Mouse (Mus musculus): ENCODE results near the gene Stard10. TPM values are rescaled to one million over a fixed set of nuclear protein-coding genes. Genes with fewer than 3 reads are reported as not detected.

The Stard10 gene
- polyA plus RNA-seq, 1 experiment from 2014 or later = 5.2 TPM

GRCm38 (mm10) chr7:101292086-101292485 lies 24.8 kb upstream of the Stard10 start:
- Histone ChIP-seq H3K9me3 (no peaks in the 10 kb centered on the region), H3K4me3 (no peak overlapping the region), H3K27me3 (peaks cover 3% of the 10 kb centered on the region; the same call in 1 of the 2 replicates), H3K4me2 (replicated peaks) (no peak overlapping the region), H3K9ac (replicated peaks) (no peak overlapping the region), H3K27ac (replicated peaks) (no peak overlapping the region), H3K4me1 (peaks cover 10% of the 10 kb centered on the region), H3K36me3 (peaks cover 15% of the 10 kb centered on the region; the same call in 1 of the 2 replicates)
- 84% methylated on average over 4 of the region's 4 CpGs for WGBS
- no peak for ATAC-seq (ENCODE audit: low FRiP score, low read depth)

DNA sequence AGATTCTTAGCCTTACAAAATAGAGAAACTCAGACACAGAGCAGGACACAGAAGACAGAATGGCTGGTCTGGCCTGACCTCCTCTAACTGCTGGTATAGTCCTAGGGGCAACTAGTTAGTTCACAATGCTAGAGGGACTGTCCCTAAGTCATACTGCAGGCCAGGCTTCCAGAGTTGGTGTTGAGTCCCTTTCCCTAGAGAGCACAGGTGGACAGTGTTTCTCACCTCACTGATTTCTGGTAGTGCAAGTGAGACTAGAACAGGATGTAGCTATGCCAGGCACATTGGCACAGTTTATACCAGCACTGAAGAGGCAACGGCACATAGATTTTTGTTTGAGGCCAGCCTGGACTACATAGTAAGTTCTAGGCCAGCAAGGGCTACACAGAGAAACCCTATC lies 24.2 kb upstream of the Stard10 start:
- Histone ChIP-seq H3K36me3 (peaks cover 15% of the 10 kb centered on the region; the same call in 1 of the 2 replicates), H3K4me3 (no peak overlapping the region), H3K9ac (replicated peaks) (no peak overlapping the region), H3K27me3 (peaks cover 9% of the 10 kb centered on the region), H3K4me1 (peaks cover 11% of the 10 kb centered on the region), H3K27ac (replicated peaks) (no peak overlapping the region), H3K9me3 (no peaks in the 10 kb centered on the region), H3K4me2 (replicated peaks) (no peak overlapping the region)
- 93% methylated on average over 1 of the region's 1 CpGs for WGBS
- no peak for ATAC-seq (ENCODE audit: low FRiP score, low read depth)

GRCm38 (mm10) chr7:101293138-101293537 lies 23.7 kb upstream of the Stard10 start:
- ATAC-seq (ENCODE audit: low FRiP score, low read depth) = no peak
- Histone ChIP-seq H3K9me3 (no peaks in the 10 kb centered on the region), H3K9ac (replicated peaks) (no peak overlapping the region), H3K27ac (replicated peaks) (no peak overlapping the region), H3K4me3 (no peak overlapping the region), H3K27me3 (peaks cover 13% of the 10 kb centered on the region), H3K4me2 (replicated peaks) (no peak overlapping the region), H3K36me3 (peaks cover 15% of the 10 kb centered on the region; the same call in 1 of the 2 replicates), H3K4me1 (peaks cover 11% of the 10 kb centered on the region)
- 58% methylated on average over 4 of the region's 4 CpGs for WGBS

DNA sequence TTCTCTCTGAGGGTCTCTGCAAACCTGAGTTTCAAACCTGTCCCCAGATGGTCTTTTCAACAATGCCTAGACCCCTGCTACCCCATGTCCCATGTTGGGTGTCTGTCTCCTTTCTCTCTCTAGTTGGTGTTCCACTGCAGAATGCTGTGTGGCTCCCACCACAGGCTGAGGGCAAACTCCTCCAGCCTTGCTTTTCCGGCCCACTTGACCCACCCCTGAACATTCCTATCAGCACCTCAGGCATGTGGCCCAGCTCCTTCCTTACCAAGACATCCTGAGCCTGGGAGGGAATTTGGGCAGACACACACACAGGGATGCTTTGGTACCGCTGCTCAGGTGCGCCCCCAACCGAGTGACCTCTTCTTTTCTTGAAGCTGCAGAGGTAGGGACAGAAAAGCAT lies 23.3 kb upstream of the Stard10 start:
- Histone ChIP-seq H3K27ac (replicated peaks) (no peak overlapping the region), H3K4me1 (peaks cover 11% of the 10 kb centered on the region), H3K9me3 (no peaks in the 10 kb centered on the region), H3K4me2 (replicated peaks) (no peak overlapping the region), H3K4me3 (no peak overlapping the region), H3K27me3 (peaks cover 17% of the 10 kb centered on the region), H3K9ac (replicated peaks) (no peak overlapping the region), H3K36me3 (peaks cover 15% of the 10 kb centered on the region; the same call in 1 of the 2 replicates)
- 59% methylated on average over 4 of the region's 4 CpGs for WGBS
- no peak for ATAC-seq (ENCODE audit: low FRiP score, low read depth)

- no peak overlapping the region for H3K4me2 ChIP-seq (replicated peaks)
- H3K9ac ChIP-seq (replicated peaks) = no peak overlapping the region
- H3K27me3 ChIP-seq = peaks cover 30% of the 10 kb centered on the region
- no peak for ATAC-seq (ENCODE audit: low FRiP score, low read depth)
- H3K4me1 ChIP-seq = peaks cover 11% of the 10 kb centered on the region
- peaks cover 1% of the 10 kb centered on the region; the same call in 1 of the 2 replicates for H3K36me3 ChIP-seq
- 48% methylated on average over 1 of the region's 1 CpGs for WGBS
- H3K9me3 ChIP-seq = no peaks in the 10 kb centered on the region
- no peak overlapping the region for H3K27ac ChIP-seq (replicated peaks)
- no peak overlapping the region for H3K4me3 ChIP-seq
These were observed 21.4 kb upstream of the Stard10 start for GRCm38 (mm10) chr7:101295438-101295837.

DNA sequence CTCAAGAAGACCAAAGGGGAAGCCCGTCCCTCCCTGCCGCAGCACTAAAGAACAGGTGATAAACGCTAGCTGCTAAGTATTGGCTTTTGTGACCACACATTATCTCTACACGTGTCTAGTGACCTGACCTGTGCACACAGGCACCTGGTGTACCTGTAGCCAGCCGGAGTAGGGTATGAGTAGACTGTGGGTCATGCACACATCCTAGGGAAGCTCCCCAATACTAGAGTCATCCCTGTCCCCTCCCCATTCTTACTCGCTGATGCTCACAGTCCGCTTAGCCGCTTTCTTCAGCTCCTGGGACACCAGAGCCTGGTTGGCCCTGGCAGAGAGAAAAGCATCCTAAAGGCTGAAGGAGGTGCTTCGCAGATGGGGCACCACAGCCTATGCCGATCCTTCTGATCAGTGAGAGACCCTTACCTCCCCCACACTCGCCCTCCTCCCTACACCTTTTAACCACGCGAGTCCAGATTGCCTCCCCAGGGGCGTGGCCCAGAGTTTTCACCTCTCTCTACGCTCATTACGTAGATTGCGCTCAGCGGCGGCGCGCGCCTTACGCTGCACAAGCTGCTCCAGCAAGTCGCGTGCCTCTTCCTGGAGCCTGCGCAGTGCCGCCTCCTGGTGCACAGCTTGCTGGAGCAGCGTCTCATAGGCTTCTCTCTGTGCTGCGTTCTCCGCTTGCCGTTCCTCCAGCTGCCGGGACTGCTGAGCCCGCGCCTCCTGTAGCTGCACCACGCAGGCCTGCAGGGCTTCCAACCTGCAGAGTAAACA lies 20.4 kb upstream of the Stard10 start:
- ATAC-seq (ENCODE audit: low FRiP score, low read depth) = peak; percentile 84
- Histone ChIP-seq H3K9me3 (no peaks in the 10 kb centered on the region), H3K4me1 (peaks cover 19% of the 10 kb centered on the region), H3K9ac (replicated peaks) (peak overlapping the region; percentile 57), H3K27ac (replicated peaks) (0 out of 2 replicates have a peak overlapping the region, but pooled peaks have one; percentile 12), H3K4me2 (replicated peaks) (peak overlapping the region; percentile 69), H3K36me3 (no peaks in the 10 kb centered on the region; the same call in 1 of the 2 replicates), H3K27me3 (peaks cover 35% of the 10 kb centered on the region), H3K4me3 (peak overlapping the region; percentile 38)
- 10% methylated on average over 35 of the region's 35 CpGs for WGBS

DNA sequence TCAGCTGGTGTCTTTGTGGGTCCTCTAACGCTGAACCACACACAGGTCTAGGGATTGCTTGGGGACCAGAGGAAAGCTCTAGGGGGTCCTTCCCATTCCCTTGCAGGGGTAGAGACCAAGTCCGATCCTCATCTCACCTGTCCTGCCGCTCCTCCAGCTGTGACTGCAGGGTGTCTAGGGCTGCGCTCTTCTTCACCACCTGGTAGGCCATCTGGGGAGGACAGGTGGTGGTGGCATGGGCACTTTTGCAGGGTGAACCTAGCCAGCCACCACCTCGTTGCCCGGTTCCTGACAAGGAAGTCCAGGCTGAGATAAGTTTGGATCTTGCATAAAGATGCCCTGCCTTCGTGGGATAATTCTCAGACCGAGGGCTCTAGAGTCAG lies 19.9 kb upstream of the Stard10 start:
- WGBS = 23% methylated on average over 8 of the region's 8 CpGs
- 0 out of 2 replicates have a peak overlapping the region, but pooled peaks have one; percentile 12 for H3K27ac ChIP-seq (replicated peaks)

DNA sequence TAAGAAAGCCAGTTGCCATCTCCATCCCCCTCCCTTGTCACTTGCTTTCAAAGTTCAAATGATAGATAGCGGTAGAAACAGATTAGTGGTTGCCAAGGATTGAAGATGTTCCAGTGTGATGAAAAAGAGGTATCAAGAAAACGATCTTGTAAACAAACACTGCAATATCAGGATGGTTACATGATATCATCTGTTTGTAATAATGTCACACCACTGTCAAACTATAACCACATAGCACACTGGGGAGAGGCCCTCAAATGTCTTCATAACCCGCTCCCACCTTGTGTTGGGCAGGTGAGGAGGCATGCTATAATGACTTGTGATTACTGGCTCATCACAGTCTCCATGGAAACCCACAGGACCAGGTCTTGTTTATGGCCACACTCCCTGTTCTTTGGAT lies 18.5 kb upstream of the Stard10 start:
- Histone ChIP-seq H3K9me3 (no peaks in the 10 kb centered on the region), H3K4me1 (peaks cover 25% of the 10 kb centered on the region), H3K4me3 (no peak overlapping the region), H3K9ac (replicated peaks) (no peak overlapping the region), H3K27ac (replicated peaks) (no peak overlapping the region), H3K36me3 (no peaks in the 10 kb centered on the region), H3K27me3 (peaks cover 35% of the 10 kb centered on the region), H3K4me2 (replicated peaks) (no peak overlapping the region)
- no peak for ATAC-seq (ENCODE audit: low FRiP score, low read depth)
- 87% methylated on average over 3 of the region's 3 CpGs for WGBS

More for the DNA sequence above, 19.9 kb upstream of the Stard10 start:
- Histone ChIP-seq H3K4me3 (peak overlapping the region; percentile 38), H3K4me1 (peaks cover 19% of the 10 kb centered on the region), H3K9me3 (no peaks in the 10 kb centered on the region), H3K36me3 (no peaks in the 10 kb centered on the region), H3K4me2 (replicated peaks) (peak overlapping the region; percentile 69), H3K27me3 (peaks cover 35% of the 10 kb centered on the region), H3K9ac (replicated peaks) (peak overlapping the region; percentile 57)
- ATAC-seq (ENCODE audit: low FRiP score, low read depth) = no peak

- H3K27me3 ChIP-seq = peaks cover 35% of the 10 kb centered on the region
- no peaks in the 10 kb centered on the region for H3K36me3 ChIP-seq
- peaks cover 22% of the 10 kb centered on the region for H3K4me1 ChIP-seq
- no peak; the same call in 1 of the 2 replicates for ATAC-seq (ENCODE audit: low FRiP score, low read depth)
- peak overlapping the region; percentile 67 for H3K4me3 ChIP-seq
- under 1% methylated on average over 30 of the region's 30 CpGs for WGBS
- H3K4me2 ChIP-seq (replicated peaks) = peak overlapping the region; percentile 85
- peak overlapping the region; percentile 43; the same call in 1 of the 2 replicates for H3K27ac ChIP-seq (replicated peaks)
- H3K9me3 ChIP-seq = no peaks in the 10 kb centered on the region
- peak overlapping the region; percentile 70 for H3K9ac ChIP-seq (replicated peaks)
These were observed 15.5 kb upstream of the Stard10 start for GRCm38 (mm10) chr7:101301361-101301880.

GRCm38 (mm10) chr7:101301881-101302456 lies 14.9 kb upstream of the Stard10 start, which contains the start of gene Atg16l2:
TSS of gene Atg16l2 (minus strand) at chr7:101302251.
- H3K36me3 ChIP-seq = no peaks in the 10 kb centered on the region
- H3K27ac ChIP-seq (replicated peaks) = peak within 1 kb of the TSS; percentile 43; the same call in 1 of the 2 replicates
- peak; percentile 96 for ATAC-seq (ENCODE audit: low FRiP score, low read depth)
- under 1% methylated on average over 38 of the region's 39 CpGs for WGBS
- H3K9me3 ChIP-seq = no peaks in the 10 kb centered on the region
- H3K4me3 ChIP-seq = peak within 1 kb of the TSS; percentile 67
- peak within 1 kb of the TSS; percentile 70 for H3K9ac ChIP-seq (replicated peaks)
- H3K4me2 ChIP-seq (replicated peaks) = peak within 1 kb of the TSS; percentile 85
- peaks cover 34% of the 10 kb centered on the region for H3K27me3 ChIP-seq
- peaks cover 16% of the 10 kb centered on the region for H3K4me1 ChIP-seq

GRCm38 (mm10) chr7:101302691-101303090 lies 14.2 kb upstream of the Stard10 start:
- no peaks in the 10 kb centered on the region for H3K9me3 ChIP-seq
- peaks cover 26% of the 10 kb centered on the region for H3K27me3 ChIP-seq
- WGBS = 26% methylated on average over 7 of the region's 7 CpGs
- H3K4me1 ChIP-seq = peaks cover 14% of the 10 kb centered on the region
- H3K4me2 ChIP-seq (replicated peaks) = peak overlapping the region; percentile 85
- peak overlapping the region; percentile 67 for H3K4me3 ChIP-seq
- peak overlapping the region; percentile 70; the same call in 1 of the 2 replicates for H3K9ac ChIP-seq (replicated peaks)
- H3K27ac ChIP-seq (replicated peaks) = 0 out of 2 replicates have a peak overlapping the region, but pooled peaks have one; percentile 22
- no peaks in the 10 kb centered on the region for H3K36me3 ChIP-seq
- no peak for ATAC-seq (ENCODE audit: low FRiP score, low read depth)

DNA sequence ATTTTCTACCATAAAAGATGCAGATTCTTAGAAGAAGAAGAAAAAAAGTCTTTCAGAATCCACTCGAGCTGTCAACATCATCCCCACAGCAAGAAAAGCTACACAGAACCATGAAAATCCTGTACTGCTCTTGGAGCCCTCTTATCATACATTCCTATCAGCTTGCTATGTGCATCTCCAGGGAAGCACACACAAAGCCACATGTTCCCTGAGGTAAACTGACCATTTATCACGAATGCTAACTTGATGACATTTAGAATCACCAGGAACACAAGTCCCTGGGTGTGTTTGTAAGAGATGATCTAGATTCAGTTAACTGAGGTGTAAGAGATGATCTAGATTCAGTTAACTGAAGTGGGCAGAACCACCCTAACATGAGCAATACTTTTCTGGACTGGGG lies 10.0 kb upstream of the Stard10 start:
- no peak overlapping the region for H3K9ac ChIP-seq (replicated peaks)
- WGBS = 59% methylated on average over 2 of the region's 2 CpGs

More for the DNA sequence above, 10.0 kb upstream of the Stard10 start:
- no peaks in the 10 kb centered on the region for H3K9me3 ChIP-seq
- no peak overlapping the region for H3K27ac ChIP-seq (replicated peaks)
- H3K4me3 ChIP-seq = no peak overlapping the region
- H3K4me1 ChIP-seq = peaks cover 10% of the 10 kb centered on the region
- ATAC-seq (ENCODE audit: low FRiP score, low read depth) = no peak
- peaks cover 7% of the 10 kb centered on the region; the same call in 1 of the 2 replicates for H3K27me3 ChIP-seq
- no peak overlapping the region for H3K4me2 ChIP-seq (replicated peaks)
- H3K36me3 ChIP-seq = no peaks in the 10 kb centered on the region

Data from midbrain, embryonic 12.5 days (tissue).